Mouse (Mus musculus): Measurements from ENCODE around the gene Tbc1d13.

The Tbc1d13 gene

GRCm38 (mm10) chr2:30183721-30184120 is 50.2 kb downstream of the Tbc1d13 start:
- DNase-seq, result no peak

DNA sequence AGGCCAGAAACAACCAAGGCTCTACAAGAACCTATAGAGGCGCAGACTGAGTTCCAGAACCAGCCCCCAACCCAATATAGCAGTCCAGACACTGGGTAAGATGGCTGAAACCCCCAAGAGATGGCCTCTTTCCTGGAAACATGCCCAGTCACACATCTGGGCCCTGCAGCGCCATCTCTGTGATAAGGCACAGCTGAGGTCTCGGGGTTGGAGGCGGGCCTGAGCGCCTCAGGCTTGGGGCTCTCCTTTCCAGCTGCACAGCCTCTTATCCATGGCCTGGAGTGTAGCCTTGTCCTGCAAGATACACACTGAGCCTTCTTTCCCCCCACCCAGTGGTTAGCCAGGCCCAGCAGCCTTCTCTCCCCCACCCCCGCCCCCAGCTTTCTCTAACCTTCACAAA is 51.7 kb downstream of the Tbc1d13 start:
- DNase-seq, result no peak

GRCm38 (mm10) chr2:30185681-30186080 is 52.1 kb downstream of the Tbc1d13 start:
- DNase-seq, result no peak

- DNase-seq, result no peak
Measured at GRCm38 (mm10) chr2:30191790-30192580, 58.4 kb downstream of the Tbc1d13 start.

DNA sequence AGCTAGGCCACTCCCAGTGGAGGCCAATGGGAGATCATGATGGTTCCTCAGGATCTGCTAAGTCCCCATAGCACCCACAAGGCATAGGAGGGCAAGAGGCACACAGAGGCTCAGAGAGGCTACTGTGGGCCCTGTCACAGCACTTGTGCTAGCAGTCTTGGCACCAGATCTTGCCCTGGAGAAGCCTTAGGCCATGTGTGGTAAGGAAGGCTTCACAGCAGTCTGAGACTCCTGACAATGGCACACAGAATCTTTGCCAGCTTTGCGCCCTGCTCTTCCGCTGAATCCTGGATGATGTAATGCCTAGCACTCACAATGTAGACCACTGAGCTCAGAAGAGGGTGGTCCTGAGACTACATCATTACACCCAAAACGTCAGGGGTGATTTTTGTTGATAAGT is 61.1 kb downstream of the Tbc1d13 start:
- no peak for DNase-seq

GRCm38 (mm10) chr2:30198021-30198420 is 64.5 kb downstream of the Tbc1d13 start:
- DNase-seq, result no peak

DNA sequence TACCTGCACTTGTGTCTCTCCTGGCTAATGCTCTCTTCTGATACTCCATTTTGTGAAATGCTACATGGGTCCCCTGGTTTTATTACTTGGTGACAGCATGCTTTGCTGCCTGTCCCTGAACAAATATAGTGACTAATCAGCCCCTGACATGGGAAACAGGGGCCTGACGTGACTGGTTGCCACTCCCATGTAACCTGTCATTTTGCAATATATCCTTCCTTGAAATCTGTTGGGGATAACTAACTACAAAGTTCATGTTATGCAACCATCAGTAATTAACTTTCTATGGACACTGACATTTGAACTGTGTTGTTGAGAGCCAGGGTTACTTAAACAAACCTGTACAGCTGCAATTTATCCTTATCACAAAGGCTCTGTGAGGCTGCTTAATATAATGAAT is 66.4 kb downstream of the Tbc1d13 start:
- no peak for DNase-seq

GRCm38 (mm10) chr2:30200388-30200925 is 66.9 kb downstream of the Tbc1d13 start:
- no peak for DNase-seq

Measured in lung, postnatal 10 days (tissue).